In genomic region chr3:65884571-65885011, GRCm38 (mm10) we compare ENCODE assay signal across 12 mouse cellular contexts.
DNase-seq lines count a peak whose midpoint lies in the region; ATAC-seq and TF ChIP-seq lines count a peak whose summit lies in the region.
"Had no signal": no experiment of that assay in that cellular context is flagged by ENCODE, and none has a peak within 500 bp of the region (broad histone marks: within the 10 kb centered on the region; RNA-seq: fewer than 3 reads in every experiment).

No protein-coding gene starts in this region.

- 84% methylated on average over 10 of the region's 10 CpGs for WGBS in forebrain, postnatal 0 days

- TF ChIP-seq CTCF in layer of hippocampus, adult 2 months (conservative IDR thresholded peaks at IDR 0.05), result no peak
- no peak for TF ChIP-seq CTCF in forebrain, postnatal 0 days (IDR thresholded peaks at IDR 0.05; ENCODE audit: low read depth)

- H3K9me3 ChIP-seq in forebrain, postnatal 0 days (ENCODE audit: low read length), result no peaks in the 10 kb centered on the region
- H3K9me3 ChIP-seq: hindbrain, embryonic 10.5 days had no signal

- peak; percentile 35 to 64 for DNase-seq in layer of hippocampus, adult 2 months (ENCODE audit: low spot score in 2 of 2)
- DNase-seq in layer of hippocampus, postnatal 14 days (ENCODE audit: low spot score in 2 of 2), result no peak
- peak; percentile 61 to 78 for DNase-seq in cerebellum, postnatal 25 days
- DNase-seq in left cerebral cortex, postnatal 14 days (ENCODE audit: low spot score in 2 of 2), result peak; percentile 47 to 83
- DNase-seq in right cerebral cortex, postnatal 14 days, result peak; percentile 40
- DNase-seq in spleen, postnatal 36 days (ENCODE audit: low spot score in 2 of 2), result no peak
- no peak for DNase-seq in forebrain, postnatal 0 days
- DNase-seq: heart, adult 18-20 months; kidney, adult 2 months; midbrain, embryonic 14.5 days had no signal

- no peaks in the 10 kb centered on the region for H3K4me1 ChIP-seq in forebrain, postnatal 0 days (ENCODE audit: insufficient read depth)

- no peak overlapping the region for H3K27ac ChIP-seq in layer of hippocampus, adult 2 months
- H3K27ac ChIP-seq in forebrain, postnatal 0 days (ENCODE audit: low read depth, low read length), result no peak overlapping the region
- H3K27ac ChIP-seq: hindbrain, embryonic 10.5 days had no signal

- intact Hi-C loops in left cerebral cortex, postnatal 14 days (cut with DNase I), result no loop called here

- H3K27me3 ChIP-seq in forebrain, postnatal 0 days (ENCODE audit: insufficient read depth, low read length), result no peaks in the 10 kb centered on the region

- no peak overlapping the region for H3K4me3 ChIP-seq in layer of hippocampus, adult 2 months
- H3K4me3 ChIP-seq in forebrain, postnatal 0 days (ENCODE audit: low read depth, low read length), result no peak overlapping the region
- H3K4me3 ChIP-seq: hindbrain, embryonic 10.5 days had no signal

- H3K9ac ChIP-seq in forebrain, postnatal 0 days, result no peak overlapping the region

- H3K4me2 ChIP-seq in forebrain, postnatal 0 days (ENCODE audit: low read depth), result no peak overlapping the region

- no peaks in the 10 kb centered on the region for H3K36me3 ChIP-seq in forebrain, postnatal 0 days (ENCODE audit: insufficient read depth)
- H3K36me3 ChIP-seq: hindbrain, embryonic 10.5 days had no signal

- no peak for ATAC-seq in forebrain, postnatal 0 days
- ATAC-seq in monocyte, adult 5-6 weeks (replicated peaks; ENCODE audit: insufficient number of reproducible peaks, low FRiP score, low TSS enrichment, poor library complexity, severe bottlenecking), result no peak

Comparison
In these comparisons a context has a peak if more than half of its experiments do, and no peak if none do; other contexts are left out.
1. DNase-seq: peak in layer of hippocampus, adult 2 months (2 of 2), cerebellum, postnatal 25 days (2 of 2), left cerebral cortex, postnatal 14 days (2 of 2) and right cerebral cortex, postnatal 14 days (single experiment); none in layer of hippocampus, postnatal 14 days (0 of 2), spleen, postnatal 36 days (0 of 2) and forebrain, postnatal 0 days (single experiment).